Mouse (Mus musculus) midbrain, embryonic 12.5 days (tissue): ENCODE results near the gene Ablim2. TPM values are rescaled to one million over a fixed set of nuclear protein-coding genes. Genes with fewer than 3 reads are reported as not detected.
A peak's percentile ranks its signal among the peaks of the same experiment; 100 is the strongest.

Experiments used
- ATAC-seq: fragments of 200-750 bp; cut with Nextera tagmentation; 2 replicates; pipeline ENCODE4 v1.8.0; 2017; ENCODE audit warnings: low read depth, moderate TSS enrichment, moderate library complexity; ENCODE audit not compliant: low FRiP score
- H3K27ac ChIP-seq: fragments of 300-500 bp; sonication (generic); replicated peaks from 2 replicates; pipeline ENCODE4 v1.5.1; 2016; ENCODE audit warnings: mild to moderate bottlenecking
- H3K27me3 ChIP-seq: fragments of 300-500 bp; sonication (generic); 2 replicates; pipeline ENCODE4 v1.6.1; 2016; ENCODE audit warnings: mild to moderate bottlenecking
- H3K36me3 ChIP-seq: fragments of 300-500 bp; sonication (generic); 2 replicates; pipeline ENCODE4 v1.6.1; 2016
- H3K4me1 ChIP-seq: fragments of 300-500 bp; sonication (generic); 2 replicates; pipeline ENCODE4 v1.6.1; 2016
- H3K4me2 ChIP-seq: fragments of 300-500 bp; sonication (generic); replicated peaks from 2 replicates; pipeline ENCODE4 v1.6.1; 2016; ENCODE audit warnings: mild to moderate bottlenecking, moderate library complexity
- H3K4me3 ChIP-seq: fragments of 300-500 bp; sonication (generic); 2 replicates; pipeline ENCODE4 v1.5.1; 2016; ENCODE audit warnings: mild to moderate bottlenecking
- H3K9ac ChIP-seq: fragments of 300-500 bp; sonication (generic); replicated peaks from 2 replicates; pipeline ENCODE4 v1.6.1; 2016; ENCODE audit warnings: mild to moderate bottlenecking, moderate library complexity
- H3K9me3 ChIP-seq: fragments of 300-500 bp; sonication (generic); 2 replicates; pipeline ENCODE4 v1.6.1; 2016; ENCODE audit warnings: mild to moderate bottlenecking
- WGBS: fragments of 180-500 bp; shearing (Covaris S2); methylation state at CpG from one replicate; pipeline ENCODE4 v1.1.7; 2016; 5-methylcytosine and 5-hydroxymethylcytosine counted together
- polyA plus RNA-seq: library from polyadenylated mRNA; unstranded; fragments of >200 nt; fragmentation: Nextera tagmentation; extraction: Ambion mirVana; gene quantifications from 2 replicates; pipeline ENCODE4 v1.2.1, GENCODE M21; 2016

Ablim2 gene
- polyA plus RNA-seq, 1 experiment from 2014 or later, result 1.1 TPM

GRCm38 (mm10) chr5:35923448-35923847 lies 165.8 kb downstream of the Ablim2 start:
- Histone ChIP-seq H3K9ac (no peak overlapping the region), H3K27ac (peak overlapping the region; percentile 42; the same call in 1 of the 2 replicates), H3K9me3 (no peaks in the 10 kb centered on the region), H3K4me3 (no peak overlapping the region), H3K27me3 (no peaks in the 10 kb centered on the region), H3K4me2 (no peak overlapping the region), H3K36me3 (no peaks in the 10 kb centered on the region), H3K4me1 (peaks cover 93% of the 10 kb centered on the region)
- no peak for ATAC-seq
- 89% methylated on average over 6 of the region's 6 CpGs for WGBS

- Histone ChIP-seq H3K4me1 (peaks cover 76% of the 10 kb centered on the region), H3K27me3 (no peaks in the 10 kb centered on the region), H3K9me3 (no peaks in the 10 kb centered on the region), H3K4me2 (no peak overlapping the region), H3K27ac (peak overlapping the region; percentile 60), H3K9ac (0 out of 2 replicates have a peak overlapping the region, but pooled peaks have one; percentile 28), H3K4me3 (no peak overlapping the region), H3K36me3 (no peaks in the 10 kb centered on the region)
- 0 out of 2 replicates have a peak, but pooled peaks have one; percentile 32 for ATAC-seq
- WGBS, result 58% methylated on average over 12 of the region's 12 CpGs
These were observed 167.5 kb downstream of the Ablim2 start for GRCm38 (mm10) chr5:35925171-35925634.

- H3K4me3 ChIP-seq, result no peak overlapping the region
- no peaks in the 10 kb centered on the region for H3K9me3 ChIP-seq
- peak overlapping the region; percentile 39; the same call in 1 of the 2 replicates for H3K27ac ChIP-seq
- no peak overlapping the region for H3K9ac ChIP-seq
- no peaks in the 10 kb centered on the region for H3K27me3 ChIP-seq
- H3K4me1 ChIP-seq, result peaks cover 64% of the 10 kb centered on the region
- WGBS, result 82% methylated on average over 8 of the region's 8 CpGs
- H3K4me2 ChIP-seq, result no peak overlapping the region
- no peaks in the 10 kb centered on the region for H3K36me3 ChIP-seq
- no peak for ATAC-seq
These were observed 168.8 kb downstream of the Ablim2 start for GRCm38 (mm10) chr5:35926511-35926910.

GRCm38 (mm10) chr5:35931296-35931695 lies 173.6 kb downstream of the Ablim2 start:
- no peak overlapping the region for H3K4me2 ChIP-seq
- H3K9ac ChIP-seq, result no peak overlapping the region
- H3K36me3 ChIP-seq, result peaks cover 8% of the 10 kb centered on the region
- no peaks in the 10 kb centered on the region for H3K9me3 ChIP-seq
- no peak for ATAC-seq
- H3K4me1 ChIP-seq, result peaks cover 26% of the 10 kb centered on the region
- H3K4me3 ChIP-seq, result no peak overlapping the region
- 62% methylated on average over 5 of the region's 5 CpGs for WGBS
- no peak overlapping the region for H3K27ac ChIP-seq
- H3K27me3 ChIP-seq, result no peaks in the 10 kb centered on the region

- WGBS, result 76% methylated on average over 10 of the region's 10 CpGs
- ATAC-seq, result no peak
These were observed 175.4 kb downstream of the Ablim2 start for GRCm38 (mm10) chr5:35933059-35933458.

More at GRCm38 (mm10) chr5:35933059-35933458, 175.4 kb downstream of the Ablim2 start:
- Histone ChIP-seq H3K9ac (no peak overlapping the region), H3K4me2 (no peak overlapping the region), H3K36me3 (peaks cover 16% of the 10 kb centered on the region), H3K27ac (peak overlapping the region; percentile 46; the same call in 1 of the 2 replicates), H3K27me3 (no peaks in the 10 kb centered on the region), H3K4me1 (peaks cover 8% of the 10 kb centered on the region; the same call in 1 of the 2 replicates), H3K9me3 (no peaks in the 10 kb centered on the region), H3K4me3 (no peak overlapping the region)

Other genes with a start within 250 kb of the Ablim2 start
- gene Cpz, start 232.2 kb upstream of the Ablim2 start, polyA plus RNA-seq, result 5.4 and 7.0 TPM in 2 replicates
- 8.8 and 8.9 TPM in 2 replicates for gene Trmt44, start 182.8 kb upstream of the Ablim2 start, polyA plus RNA-seq
- gene Acox3, start 174.8 kb upstream of the Ablim2 start, polyA plus RNA-seq, result 17.6 and 18.8 TPM in 2 replicates
- gene Htra3, start 78.1 kb upstream of the Ablim2 start, polyA plus RNA-seq, result 7.8 and 8.8 TPM in 2 replicates
- 3.2 and 3.5 TPM in 2 replicates for gene Sh3tc1, start 17.9 kb upstream of the Ablim2 start, polyA plus RNA-seq
- gene Afap1, start 135.4 kb downstream of the Ablim2 start, polyA plus RNA-seq, result 60.7 and 64.6 TPM in 2 replicates